Mouse (Mus musculus): ENCODE measurements around the gene Aimp2.

Aimp2 gene

DNA sequence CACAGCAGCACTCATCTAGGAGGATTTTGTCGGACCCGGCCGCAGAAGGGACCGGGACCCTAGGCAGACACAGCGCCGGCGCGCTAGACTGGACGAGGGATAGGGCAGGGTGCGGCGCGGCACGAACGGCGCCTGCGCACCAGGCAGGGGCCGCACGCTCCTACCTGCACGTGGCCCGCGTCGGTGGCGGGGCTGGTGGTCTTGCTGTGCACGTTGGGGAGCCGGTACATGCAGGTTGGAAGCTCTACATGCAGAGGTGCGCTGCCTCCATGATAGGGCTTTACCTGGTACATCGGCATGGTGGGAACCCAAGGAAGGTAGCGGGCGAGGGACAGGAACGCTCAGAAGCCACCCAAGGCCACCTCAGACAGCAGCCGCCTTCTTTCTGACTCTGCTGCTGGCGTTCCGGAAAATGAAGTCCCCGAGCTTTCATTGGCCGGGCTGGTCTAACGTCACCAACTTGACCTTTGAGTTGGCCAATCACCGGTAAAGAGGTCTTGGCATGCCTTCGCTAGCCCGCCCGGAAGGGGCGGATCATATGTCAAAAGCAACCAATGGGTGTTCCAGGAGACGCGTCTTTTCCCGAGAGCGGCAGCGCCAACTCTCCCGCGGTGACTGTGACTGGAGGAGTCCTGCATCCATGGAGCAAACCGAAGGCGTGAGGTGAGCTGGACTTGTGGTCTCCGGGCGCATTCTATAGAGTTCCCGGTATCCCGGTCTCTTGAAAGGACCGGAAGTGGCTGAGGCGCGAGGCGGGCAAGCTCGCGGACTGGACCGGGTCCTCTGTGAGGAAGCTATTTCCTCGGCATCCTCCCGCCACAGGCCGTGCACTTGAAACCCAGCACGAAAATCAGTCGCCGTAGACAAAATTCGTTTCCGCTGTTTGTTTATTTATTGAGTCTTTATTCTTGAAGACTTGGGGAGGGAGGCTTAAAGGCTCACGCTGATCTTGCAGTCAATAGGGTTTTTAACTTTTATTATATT, at the start of gene Aimp2, which contains the start of gene Pms2:
TSS of gene Aimp2 (minus strand) at position 431 of the 984 bp plus-strand sequence.
TSS of gene Pms2 (plus strand) at position 548 of the 984 bp plus-strand sequence.
- peak; percentile 99 for DNase-seq (ENCODE audit: low spot score)

- no peak for DNase-seq (ENCODE audit: low spot score)
Observed at GRCm38 (mm10) chr5:143957101-143957500, 47.5 kb upstream of the Aimp2 start.

- no peak for DNase-seq (ENCODE audit: low spot score)
Observed at GRCm38 (mm10) chr5:143950016-143950415, 40.4 kb upstream of the Aimp2 start.

GRCm38 (mm10) chr5:143948361-143948760, 38.7 kb upstream of the Aimp2 start:
- no peak for DNase-seq (ENCODE audit: low spot score)

GRCm38 (mm10) chr5:143943231-143944125, 33.8 kb upstream of the Aimp2 start:
- no peak for DNase-seq (ENCODE audit: low spot score)

- DNase-seq (ENCODE audit: low spot score): no peak
Observed at GRCm38 (mm10) chr5:143941588-143941987, 31.9 kb upstream of the Aimp2 start.

GRCm38 (mm10) chr5:143936156-143936555, 26.5 kb upstream of the Aimp2 start:
- DNase-seq (ENCODE audit: low spot score): no peak

- no peak for DNase-seq (ENCODE audit: low spot score)
Observed at GRCm38 (mm10) chr5:143933875-143934274, 24.2 kb upstream of the Aimp2 start.

- DNase-seq (ENCODE audit: low spot score): no peak
Observed at GRCm38 (mm10) chr5:143933414-143933813, 23.8 kb upstream of the Aimp2 start.

DNA sequence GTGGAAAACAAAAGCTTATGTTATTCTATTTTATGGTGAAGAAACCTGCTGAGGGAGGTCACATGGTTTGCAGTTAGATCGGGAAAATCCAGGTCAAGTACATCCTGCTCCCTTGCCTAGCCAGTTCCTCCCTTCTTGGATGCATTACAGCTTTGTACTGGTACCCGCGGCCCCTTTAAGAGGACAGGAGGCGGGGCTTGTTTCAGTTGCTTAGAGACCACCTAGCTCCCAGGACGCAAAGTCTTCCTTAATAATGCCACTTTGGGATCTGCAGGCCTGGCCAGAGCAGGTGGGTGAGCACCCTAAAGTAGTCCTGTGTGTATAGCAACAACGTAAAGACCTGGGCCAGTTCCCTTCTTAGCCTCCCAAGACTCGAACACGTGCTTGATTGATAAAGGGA, 23.2 kb upstream of the Aimp2 start, which contains the start of gene Rsph10b:
TSS of gene Rsph10b (plus strand) at position 205 of the 400 bp plus-strand sequence.
- DNase-seq (ENCODE audit: low spot score): no peak

DNA sequence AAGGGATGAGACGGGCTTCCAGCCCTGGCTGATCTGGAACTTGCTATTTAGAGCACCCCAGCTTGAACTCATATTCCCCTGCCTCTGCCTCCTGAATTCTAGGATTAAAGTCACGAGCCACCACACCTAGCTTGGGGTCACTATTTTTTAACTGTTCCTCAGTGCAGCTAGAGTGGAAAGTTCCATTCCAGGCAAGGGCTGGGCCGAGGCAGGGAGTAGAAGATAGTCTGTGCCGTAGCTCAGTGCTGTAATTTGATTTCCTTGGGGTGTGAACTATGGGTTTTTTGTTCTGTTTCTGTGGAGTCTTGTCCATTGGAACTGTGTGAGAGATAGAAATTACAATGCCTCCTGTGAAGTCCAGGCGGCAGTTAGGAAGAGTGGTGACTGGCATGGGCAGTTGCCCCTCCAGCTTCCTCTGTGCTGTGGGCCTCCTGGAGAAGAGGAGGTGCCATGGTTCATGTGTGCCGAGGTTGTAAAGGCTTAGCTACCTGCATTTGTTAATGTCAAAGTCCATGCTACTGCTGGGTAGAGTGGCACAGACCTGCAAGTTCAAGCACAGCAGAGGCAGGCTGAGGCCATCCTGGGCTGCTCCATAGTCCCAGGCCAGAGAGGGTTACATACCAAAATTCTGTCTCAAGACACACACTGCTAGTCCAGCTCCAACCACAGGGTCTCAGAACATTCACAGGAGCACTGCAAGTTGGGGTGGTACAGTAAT, 22.4 kb upstream of the Aimp2 start:
- no peak for DNase-seq (ENCODE audit: low spot score)

GRCm38 (mm10) chr5:143930656-143931055, 21.0 kb upstream of the Aimp2 start:
- no peak for DNase-seq (ENCODE audit: low spot score)

GRCm38 (mm10) chr5:143929291-143929690, 19.6 kb upstream of the Aimp2 start:
- DNase-seq (ENCODE audit: low spot score): no peak

DNA sequence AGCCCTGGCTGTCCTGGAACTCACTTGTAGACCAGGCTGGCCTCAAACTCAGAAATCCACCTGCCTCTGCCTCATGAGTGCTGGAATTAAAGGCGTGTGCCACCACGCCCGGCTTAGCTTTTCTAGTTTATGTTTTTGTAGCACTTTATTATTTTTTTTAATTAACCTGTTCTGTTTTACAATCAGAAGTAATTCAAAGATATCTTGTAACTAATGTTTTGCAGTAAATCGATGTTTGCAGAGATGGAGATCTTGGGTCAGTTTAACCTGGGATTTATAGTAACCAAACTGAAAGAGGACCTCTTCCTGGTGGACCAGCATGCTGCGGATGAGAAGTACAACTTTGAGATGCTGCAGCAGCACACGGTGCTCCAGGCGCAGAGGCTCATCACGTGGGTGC, 18.2 kb upstream of the Aimp2 start, which contains the start of gene Gm42421:
TSS of gene Gm42421 (plus strand) at position 301 of the 400 bp plus-strand sequence.
- DNase-seq (ENCODE audit: low spot score): no peak

DNA sequence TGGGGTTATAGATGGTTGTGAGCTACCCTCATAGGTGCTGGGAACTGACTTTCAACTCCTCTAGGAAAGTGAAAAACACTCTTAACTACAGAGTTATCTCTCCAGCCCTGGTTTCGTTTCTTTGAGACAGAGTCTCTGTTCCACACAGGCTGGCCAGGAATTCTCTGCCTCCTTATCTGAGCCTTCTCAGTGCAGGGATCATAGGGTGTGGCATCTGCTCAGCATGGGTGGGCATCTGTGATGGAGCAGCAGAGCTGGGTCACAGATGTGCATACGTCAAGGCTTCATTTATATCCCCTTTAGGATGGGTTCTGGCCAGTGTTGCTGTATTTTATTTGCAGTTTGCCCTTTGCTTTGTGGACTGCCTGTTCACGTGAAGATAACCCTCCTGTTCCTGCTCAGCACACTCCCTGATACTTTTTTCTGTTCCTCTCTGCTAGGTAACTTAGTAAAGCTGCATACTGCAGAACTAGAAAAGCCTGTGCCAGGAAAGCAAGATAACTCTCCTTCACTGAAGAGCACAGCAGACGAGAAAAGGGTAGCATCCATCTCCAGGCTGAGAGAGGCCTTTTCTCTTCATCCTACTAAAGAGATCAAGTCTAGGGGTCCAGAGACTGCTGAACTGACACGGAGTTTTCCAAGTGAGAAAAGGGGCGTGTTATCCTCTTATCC, 15.3 kb upstream of the Aimp2 start:
- peak; percentile 70 for DNase-seq (ENCODE audit: low spot score)

- DNase-seq (ENCODE audit: low spot score): no peak
Observed at GRCm38 (mm10) chr5:143918120-143918519, 8.5 kb upstream of the Aimp2 start.

DNA sequence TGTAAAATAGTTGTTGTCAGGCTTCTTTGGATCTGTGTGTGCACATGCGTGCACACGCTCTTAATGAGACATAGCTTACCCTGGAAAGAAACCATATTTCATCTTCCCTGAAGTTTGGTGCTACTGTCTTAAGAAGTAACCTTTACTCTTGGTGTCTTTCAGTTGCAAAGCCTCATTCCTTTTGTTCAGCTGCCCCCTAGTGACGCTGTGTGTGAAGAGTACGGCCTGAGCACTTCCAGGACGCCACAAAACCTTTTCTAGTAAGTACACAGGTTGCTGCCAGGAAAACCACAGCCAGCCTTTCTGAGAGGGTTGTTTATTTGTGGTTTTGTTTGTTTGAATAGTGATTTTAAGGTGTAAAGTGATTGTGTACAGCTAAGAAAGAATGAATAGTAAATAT, 7.8 kb upstream of the Aimp2 start:
- peak; percentile 56 for DNase-seq (ENCODE audit: low spot score)

GRCm38 (mm10) chr5:143916221-143916620, 6.6 kb upstream of the Aimp2 start:
- no peak for DNase-seq (ENCODE audit: low spot score)

DNA sequence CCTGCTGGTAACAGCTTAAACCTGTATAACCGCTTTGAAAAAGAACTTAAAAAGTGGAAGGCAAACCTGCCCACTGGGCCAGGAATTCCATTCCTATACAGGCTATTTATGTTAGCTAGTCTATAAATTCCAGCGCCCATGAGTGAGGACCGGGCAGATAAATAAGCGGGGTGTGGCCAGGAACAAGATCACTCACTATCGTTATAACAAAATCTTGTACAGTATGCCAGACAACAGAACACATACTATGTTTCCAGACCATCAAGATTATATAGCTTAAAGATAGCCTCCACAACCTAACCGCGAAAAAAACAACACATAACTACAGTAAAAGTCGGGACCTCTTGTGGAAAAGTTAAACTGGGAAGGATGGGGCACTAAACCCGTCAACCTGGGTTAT, 721 bp downstream of the Aimp2 start:
- DNase-seq (ENCODE audit: low spot score): peak; percentile 55

DNA sequence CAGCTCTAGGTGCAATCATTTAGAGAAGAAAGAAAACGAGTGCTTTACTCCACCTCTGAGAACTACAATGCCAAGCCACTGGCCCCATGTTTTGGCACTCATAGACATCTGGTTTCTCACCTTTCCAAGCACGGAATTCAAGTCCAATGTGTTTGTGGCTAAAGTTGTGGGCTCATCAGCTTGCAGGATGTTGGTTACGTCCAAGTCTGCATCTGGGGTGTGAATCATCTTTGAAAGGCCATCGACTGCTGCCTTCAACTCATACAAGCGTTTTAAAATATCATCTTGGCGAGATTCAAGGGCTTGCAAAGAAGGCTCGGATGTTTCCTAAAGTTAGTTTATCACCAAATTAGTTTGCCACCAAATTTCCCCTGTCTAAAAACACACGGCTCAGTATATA, 3.2 kb downstream of the Aimp2 start:
- DNase-seq (ENCODE audit: low spot score): no peak

- DNase-seq (ENCODE audit: low spot score): peak; percentile 40
Observed at GRCm38 (mm10) chr5:143903813-143904212, 5.8 kb downstream of the Aimp2 start.

Data from c-Kit-positive CD71-positive TER-119-positive erythroid progenitor cells, embryonic 14.5 days (primary cell).